Mouse (Mus musculus) gastrocnemius, adult 8-10 months (tissue): ENCODE results near the gene Lrp2. TPM values are rescaled to one million over a fixed set of nuclear protein-coding genes. Genes with fewer than 3 reads are reported as not detected.

Experiments used
- DNase-seq, 2 experiments: peaks; one replicate each; pipeline ENCODE4 v3.0.0; 2022; ENCODE audit warnings: low spot score in 2 of 2
- total RNA-seq, 4 experiments: library from RNA; stranded (reverse); gene quantifications; 2 replicates each; pipeline ENCODE4 v1.2.4; 2022

Lrp2 gene
- total RNA-seq, 4 experiments from 2014 or later: not detected

DNA sequence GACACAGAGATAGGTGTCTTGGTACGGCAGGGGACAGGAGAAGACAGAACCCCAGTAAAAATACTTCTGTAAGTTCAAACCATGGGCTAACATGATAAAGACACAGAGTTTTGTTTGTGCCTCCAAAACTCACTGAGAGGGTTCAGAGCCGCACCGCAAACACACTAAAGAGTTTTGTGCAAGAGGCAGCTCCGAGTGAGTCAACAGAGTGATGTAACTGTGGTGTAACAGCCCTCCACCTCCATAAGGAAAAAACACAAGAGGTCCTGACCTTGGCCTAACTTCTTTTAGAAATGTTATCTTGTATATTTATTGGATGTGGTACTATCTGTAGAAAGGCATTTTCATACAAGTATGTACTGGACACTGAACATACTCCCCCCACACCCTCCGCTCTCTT, 180.2 kb downstream of the Lrp2 start:
- no peak for DNase-seq

DNA sequence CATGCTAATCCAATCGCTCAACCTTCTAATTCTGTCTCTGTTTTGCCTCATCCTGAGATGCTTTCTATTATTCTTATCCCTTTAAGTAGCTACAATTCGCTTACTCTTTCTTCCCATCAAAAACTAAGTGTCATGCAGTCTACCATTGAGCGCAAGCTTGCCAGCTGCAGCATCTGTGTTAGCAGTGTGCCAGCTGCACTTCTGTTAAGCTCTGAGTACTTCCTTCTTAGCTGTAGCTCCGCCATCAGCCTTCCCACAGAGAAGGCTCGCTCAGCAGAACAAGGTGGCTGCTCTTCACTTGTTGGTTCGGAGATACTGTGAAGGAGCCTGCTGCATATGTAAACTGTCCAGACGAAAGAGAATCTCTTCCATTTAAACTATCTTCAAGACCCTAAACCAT, 183.6 kb downstream of the Lrp2 start:
- DNase-seq: no peak

DNA sequence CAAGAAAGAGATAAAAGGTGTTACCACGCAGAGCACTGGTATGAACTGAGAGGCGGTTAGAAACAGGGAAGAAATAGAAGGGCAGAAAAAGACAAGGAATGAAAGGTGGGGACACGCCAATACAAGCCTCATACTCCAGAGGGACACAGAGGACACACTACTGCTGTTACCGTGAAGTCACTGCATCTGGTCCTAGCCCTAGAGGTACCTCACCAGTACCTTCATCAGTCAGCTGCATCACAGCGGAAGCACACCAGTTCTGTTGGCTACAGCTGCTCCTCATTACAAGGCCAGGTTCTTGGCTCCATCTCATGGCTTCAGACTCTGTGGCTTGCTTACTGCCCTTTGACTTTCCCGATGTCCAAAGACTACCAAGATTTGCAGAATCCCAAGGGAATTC, 184.0 kb downstream of the Lrp2 start:
- no peak for DNase-seq

DNA sequence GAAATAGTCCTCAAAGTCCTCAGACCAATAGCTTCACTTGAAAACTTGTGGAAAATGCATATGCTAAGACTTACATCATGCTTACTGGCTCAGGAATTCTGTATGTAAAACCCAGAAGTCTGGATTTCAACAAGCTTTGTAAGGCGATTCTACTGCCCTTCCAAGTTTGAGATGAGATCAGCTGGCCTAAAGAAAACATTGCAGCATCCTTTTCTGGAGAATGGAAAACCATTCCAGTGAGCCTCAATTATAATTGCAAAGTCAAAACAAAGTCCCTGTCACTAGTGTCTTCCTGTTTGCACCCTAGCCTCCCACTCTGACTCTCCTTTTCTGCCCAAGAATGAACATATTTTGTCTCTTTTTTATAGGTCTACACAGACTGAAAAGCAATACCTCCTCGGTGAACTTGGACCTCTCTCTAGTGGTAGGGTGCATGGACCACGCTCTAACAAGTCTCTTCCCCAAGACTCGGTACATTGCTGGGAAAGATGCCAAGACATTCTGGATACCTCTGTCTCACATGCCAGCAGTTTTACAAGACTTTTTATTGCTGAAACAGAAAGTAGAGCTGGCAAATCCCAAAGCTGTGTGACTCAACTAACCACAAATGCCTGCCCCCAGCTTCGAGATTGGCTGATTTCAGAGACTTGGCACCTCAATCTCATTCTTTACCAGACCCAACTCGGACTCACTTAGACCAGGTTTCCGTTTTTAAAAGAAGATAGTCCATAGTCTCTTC, 184.8 kb downstream of the Lrp2 start:
- DNase-seq: no peak

DNA sequence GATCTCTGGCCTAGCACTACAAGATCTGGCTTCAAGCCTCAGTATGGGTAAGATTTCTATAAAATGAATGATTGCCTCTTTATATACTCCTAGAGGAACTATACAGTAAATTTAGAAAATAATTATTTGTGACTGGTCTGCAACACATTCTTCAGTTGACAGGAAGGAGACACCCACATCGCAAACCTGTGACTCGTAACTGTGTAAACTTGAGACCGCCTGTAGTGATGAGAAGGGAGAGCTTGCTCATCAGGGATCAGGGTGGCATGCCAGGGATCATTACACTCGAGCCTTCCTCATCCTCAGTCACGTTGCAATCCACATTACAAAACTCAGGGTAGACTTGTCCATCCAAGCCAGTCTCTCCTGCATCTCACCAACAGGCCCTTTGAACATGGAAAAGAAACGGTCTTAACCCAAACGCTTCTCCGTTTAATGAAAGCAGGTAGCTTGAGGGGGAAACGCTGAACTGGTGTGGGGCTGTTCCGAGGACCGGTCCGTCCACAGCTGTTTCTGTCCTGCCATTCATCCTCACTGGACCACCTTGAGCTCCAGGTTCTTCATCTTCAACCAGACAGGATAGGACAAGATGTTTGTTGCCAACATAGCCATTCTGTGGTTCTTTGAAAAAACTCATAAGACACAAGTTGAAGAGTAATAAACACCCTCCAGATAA, 189.0 kb downstream of the Lrp2 start:
- no peak for DNase-seq

DNA sequence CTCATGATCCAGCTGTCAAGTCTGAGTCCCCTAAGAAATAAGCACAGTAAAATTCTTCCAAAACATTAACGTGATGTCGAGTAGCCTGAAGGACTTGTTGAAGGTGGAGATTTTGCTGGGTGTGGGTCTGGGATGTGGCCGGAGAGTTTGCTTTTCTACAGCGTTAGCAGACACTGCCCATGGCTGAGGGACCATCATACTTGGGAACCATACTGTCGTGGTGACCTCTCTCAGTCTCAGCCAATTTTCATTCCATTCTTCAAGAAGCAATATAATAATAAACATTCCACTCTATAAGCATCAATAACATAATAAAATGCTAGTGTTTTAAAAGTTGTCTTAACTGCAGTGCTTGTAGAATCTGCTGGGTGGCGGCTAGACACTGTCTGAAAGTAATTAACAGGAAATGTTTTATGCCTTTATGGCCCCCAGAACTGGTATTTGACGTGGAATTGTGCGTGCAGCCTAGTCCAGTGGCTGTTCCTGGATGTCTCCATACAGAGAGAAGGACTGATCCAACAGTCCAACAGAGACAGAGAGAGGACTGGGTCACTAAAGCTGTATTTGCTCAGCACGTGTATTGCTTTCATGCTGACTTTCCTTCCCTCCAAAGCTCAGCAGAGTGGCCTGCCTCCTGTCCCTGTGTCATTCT, 190.1 kb downstream of the Lrp2 start:
- DNase-seq: no peak

DNA sequence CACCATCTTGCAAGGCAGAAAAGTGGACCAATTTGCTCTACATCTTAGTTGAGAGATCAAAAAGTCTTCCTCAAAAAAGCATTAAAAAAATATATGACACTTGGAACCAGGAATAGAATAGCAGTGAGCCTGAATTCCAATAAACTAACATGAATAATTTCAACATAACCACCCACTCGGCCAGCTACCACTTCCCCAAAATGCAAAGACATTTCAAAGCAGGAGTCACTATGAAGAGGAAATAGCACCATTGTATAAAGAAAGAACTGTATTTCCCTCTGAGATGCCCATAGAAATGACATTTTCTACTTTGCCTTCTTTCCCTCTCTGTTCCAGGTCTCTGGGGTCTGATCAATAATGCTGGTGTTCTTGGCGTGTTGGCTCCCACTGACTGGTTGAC, 191.9 kb downstream of the Lrp2 start:
- DNase-seq: no peak

DNA sequence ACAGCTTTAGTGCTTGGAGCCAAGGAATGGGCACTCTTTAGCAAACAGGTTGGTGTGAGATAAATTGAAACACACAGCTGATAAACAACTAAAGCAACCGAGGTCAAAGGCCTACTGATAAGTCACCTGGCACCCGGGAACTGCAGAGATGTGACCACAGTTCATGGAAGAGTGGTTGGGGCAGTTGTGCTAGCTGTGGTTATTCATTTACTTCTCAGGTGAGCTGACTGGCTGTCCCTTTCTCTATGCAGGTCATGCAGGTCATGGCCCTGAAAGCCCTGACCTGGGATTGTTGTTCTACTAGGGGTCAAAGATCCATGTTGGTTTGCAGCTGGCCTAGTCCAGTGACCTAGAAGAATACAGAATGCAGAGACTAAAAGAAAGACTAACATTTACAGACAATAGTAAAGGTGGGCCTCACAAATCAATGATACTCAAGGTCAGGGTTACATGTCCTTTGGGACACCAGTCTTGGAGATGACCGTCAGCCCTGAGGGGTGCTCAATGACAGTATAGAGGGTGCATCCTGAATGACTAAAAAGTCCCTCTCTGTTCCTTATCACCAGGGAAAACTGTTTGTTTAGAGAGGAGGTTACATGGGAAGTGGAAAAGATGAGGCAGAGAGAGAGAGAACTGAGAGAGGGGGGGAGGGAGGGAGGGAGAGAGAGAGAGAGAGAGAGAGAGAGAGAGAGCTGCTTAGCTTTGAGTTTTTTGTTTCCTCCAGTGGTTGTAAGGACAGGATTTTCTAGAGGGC, 199.6 kb downstream of the Lrp2 start:
- no peak for DNase-seq

DNA sequence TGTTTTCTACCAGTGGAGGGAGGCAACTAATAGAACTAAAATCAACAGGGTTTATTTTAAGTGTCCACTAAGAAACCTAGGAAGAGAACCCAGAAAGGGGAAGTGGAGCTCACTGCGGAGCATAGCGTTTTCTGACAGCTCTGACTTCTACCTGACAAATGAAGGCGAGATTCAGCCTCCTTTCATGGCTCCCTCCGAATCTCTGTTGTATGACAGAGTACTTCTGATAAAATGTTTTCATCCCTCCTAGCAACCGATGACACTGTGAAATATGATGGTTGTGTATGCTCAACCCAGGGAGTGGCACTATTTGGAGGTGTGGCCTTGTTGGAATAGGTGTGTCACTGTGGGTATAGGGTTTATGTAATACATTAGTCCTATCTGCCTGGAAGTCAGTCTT, 203.0 kb downstream of the Lrp2 start:
- DNase-seq: no peak

DNA sequence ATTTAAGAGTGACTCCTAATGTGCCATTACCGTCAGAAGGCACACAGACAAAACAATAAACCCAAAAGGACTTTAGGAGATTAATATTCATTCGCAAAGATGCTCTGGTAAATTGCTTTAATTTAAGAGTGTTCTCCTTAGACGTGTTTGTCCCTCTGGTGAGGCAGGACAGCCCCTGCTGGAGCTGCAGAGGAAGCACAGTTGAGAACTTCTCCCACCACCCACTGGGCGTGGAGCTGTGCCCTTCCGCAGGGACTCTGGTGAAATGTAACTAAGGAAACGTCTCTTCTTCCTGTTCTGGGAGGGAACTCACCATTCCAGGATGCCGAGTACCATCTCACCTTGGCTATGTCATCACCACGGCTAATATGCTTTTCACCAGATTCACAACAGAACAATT, 204.1 kb downstream of the Lrp2 start:
- no peak for DNase-seq

DNA sequence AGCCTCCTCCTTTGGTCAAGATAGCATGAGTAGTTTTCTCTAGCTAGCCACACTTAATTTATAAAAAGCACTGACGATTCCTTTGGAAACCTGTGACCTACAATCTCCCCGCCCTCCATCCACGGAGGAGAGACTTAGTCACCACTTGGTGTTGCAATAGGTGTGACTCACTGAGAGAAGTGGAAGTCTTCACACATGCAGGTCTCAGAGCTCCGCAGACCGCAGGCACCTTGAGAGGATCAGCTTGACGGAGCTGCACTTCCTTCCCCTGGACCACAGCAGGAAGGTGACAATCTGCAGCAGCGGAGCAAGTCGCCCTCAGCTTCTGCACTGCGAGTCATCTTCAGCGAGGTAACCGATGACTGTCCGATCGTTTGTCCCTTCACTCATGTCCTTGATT, 205.6 kb downstream of the Lrp2 start, which contains the start of gene Dhrs9:
TSS of gene Dhrs9 (plus strand) at position 165 of the 400 bp plus-strand sequence.
- DNase-seq: no peak

DNA sequence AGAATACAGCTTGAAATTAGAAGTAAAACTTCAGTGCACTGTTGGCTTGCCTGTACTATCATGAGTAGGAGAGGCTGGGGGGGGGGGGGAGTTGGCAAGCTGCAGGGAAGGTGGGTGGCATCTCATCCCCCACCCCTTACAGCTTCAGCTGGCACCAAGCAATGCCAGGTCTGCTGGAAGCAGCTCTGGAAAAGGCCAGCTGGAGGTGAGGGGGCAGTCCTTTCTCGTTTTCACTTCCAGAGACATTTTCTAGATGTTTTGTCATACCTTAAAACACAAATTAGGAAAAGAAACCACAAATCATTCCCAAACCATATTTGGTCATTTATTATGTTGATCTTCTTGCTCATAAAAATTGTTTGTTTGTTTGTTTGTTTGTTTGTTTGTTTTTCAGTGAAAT, 206.1 kb downstream of the Lrp2 start:
- no peak for DNase-seq

DNA sequence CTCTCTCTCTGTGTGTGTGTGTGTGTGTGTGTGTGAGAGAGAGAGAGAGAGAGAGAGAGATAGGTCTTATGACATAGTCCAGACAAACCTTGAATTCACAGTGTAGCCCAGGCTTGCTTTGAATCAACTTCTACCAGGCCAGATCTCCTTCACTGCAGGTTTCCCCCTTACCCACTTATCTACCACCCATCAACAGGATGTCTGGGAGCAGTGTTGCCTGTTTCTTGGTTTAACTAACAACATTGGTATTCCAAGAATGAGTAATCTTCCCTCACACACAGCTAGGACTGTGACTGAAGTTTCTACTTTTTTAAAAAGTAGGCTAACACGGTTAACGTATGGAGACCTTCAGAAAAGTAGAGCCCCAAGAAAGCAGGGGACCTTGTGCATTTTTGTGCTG, 209.1 kb downstream of the Lrp2 start:
- DNase-seq: no peak

Other genes with a start within 250 kb of the Lrp2 start
- gene Abcb11, start 243.4 kb downstream of the Lrp2 start, total RNA-seq: under 1 TPM in 1 of 4 experiments, not detected in 3; 0.19 TPM
- gene Dhrs9, start 205.6 kb downstream of the Lrp2 start, total RNA-seq: not detected
- 1 to 10 TPM; 2.9 to 3.4 (median 3.2) TPM for gene Bbs5, start 61.1 kb upstream of the Lrp2 start, total RNA-seq
- 100 to 1,000 TPM; 595 to 639 (median 634) TPM for gene Klhl41, start 84.1 kb upstream of the Lrp2 start, total RNA-seq
- 10 to 100 TPM; 12.4 to 19.4 (median 14.5) TPM for gene Fastkd1, start 127.5 kb upstream of the Lrp2 start, total RNA-seq
- 10 to 100 TPM; 27.8 to 38.6 (median 29.7) TPM for gene Ppig, start 136.5 kb upstream of the Lrp2 start, total RNA-seq
- under 1 TPM; 0.27 to 0.49 (median 0.37) TPM for gene Ccdc173, start 203.5 kb upstream of the Lrp2 start, total RNA-seq
- gene Phospho2, start 203.6 kb upstream of the Lrp2 start, total RNA-seq: 10 to 100 TPM; 17.4 to 22.6 (median 20.3) TPM
- gene Klhl23, start 235.9 kb upstream of the Lrp2 start, total RNA-seq: 10 to 100 TPM in 2 of 4 experiments, 1 to 10 TPM in 2; 6.8 to 14.0 (median 10.0) TPM